Mouse (Mus musculus): Measurements from ENCODE around the gene Prap1.
"Not testable (repeated sequence)": the region's sequence is repeated elsewhere in the genome, so short reads cannot be mapped to it uniquely, and the experiment has no call there.

Gene Prap1

DNA sequence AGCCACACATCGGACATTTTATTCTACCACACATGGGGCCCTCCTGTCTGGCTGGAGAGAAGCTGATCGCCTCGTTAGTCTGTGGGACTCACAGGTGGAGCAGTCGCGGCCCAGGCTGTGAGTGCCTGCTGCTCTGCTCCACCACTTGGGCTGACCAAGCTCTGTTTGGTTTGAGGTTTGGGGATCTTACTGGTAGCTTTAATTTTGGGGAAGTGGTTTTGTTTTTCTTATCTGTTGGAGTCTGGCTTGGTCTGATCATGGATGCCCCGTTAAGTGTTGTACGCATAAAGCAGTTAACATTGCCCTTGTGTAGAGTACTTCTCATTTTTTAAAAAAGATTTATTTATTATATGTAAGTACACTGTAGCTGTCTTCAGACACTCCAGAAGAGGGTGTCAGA, 40.8 kb downstream of the Prap1 start:
- DNase-seq (ENCODE audit: low spot score in 2 of 2) = not testable (repeated sequence)

DNA sequence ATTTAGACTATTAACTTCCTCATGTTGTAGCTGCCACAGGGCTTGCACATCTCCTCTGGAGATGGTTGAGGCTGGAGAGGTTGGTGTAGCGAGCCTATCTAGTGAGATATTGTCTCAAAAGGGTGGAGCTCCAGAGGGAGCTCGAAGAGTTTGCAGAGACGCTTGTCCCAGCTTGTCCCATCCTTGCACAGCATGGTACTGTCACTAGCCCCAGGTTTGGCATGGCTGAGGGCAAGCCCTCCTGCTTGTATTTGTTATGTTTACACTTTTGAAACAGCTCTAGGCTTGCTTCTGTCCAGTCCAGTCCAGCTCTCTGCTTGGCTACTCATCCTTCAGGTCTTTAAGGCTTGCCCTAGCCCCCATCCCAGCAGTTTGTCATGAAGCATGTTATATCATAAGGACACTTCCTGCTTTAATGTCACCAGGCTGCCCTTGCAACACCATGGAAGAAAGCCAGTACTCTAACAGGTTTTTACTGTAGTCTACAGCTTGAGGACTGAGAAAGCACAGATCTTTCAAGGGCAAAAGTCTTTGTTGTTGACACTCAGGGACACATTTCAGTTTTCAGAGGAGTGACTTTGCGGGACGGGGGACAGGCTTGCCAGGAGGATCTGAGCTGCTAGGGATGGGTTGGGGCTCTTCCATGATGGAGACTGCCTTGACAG, 42.0 kb downstream of the Prap1 start:
- no peak for DNase-seq (ENCODE audit: low spot score in 2 of 2)

DNA sequence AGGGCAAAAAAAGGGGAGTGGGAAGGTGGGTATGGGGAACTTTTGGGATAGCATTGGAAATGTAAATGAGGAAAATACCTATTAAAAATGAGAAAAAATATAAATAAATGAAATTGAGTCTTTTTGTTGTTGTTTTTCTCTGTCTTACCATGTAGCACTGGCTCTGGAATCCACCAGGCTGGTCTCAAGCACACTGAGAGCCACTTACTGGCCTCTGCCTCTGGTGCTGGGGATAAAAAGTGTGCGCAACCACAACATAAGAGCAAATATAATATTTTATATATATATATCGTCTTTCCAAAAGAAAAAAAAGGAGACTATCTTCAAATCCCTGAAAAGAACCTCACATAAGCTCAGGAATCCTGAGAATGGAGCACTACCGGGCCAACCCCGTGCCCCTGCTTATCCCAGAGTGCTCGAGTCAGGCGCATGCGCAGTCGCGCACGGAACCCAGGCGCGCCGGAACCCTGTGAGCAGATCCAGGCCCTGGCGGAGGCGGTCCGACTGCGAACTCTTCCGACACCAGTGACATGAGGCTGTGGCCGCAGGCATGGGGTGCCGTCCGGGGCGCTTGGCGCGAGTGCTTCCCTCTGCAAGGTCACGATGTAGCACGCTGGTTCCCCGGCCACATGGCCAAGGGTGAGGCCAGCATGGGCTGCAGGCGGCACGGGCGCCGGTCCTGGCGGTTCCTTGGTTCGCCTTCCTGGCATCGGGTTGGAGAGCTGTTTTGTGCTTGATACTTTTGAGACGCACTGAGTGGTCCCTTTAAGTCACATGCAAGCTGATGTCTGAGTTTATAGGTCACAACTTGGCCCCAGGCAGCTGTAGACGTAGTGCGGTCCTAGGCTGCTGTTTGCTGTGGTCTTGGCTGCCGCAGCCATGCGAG, 44.2 kb downstream of the Prap1 start, which contains the start of gene Mtg1:
Gene Mtg1, plus strand, starts transcription at position 430 of the 886 bp plus-strand sequence.
- peak; percentile 95 to 96 for DNase-seq (ENCODE audit: low spot score in 2 of 2)

GRCm38 (mm10) chr7:140138021-140138310, 44.8 kb downstream of the Prap1 start:
- DNase-seq (ENCODE audit: low spot score in 2 of 2) = no peak

DNA sequence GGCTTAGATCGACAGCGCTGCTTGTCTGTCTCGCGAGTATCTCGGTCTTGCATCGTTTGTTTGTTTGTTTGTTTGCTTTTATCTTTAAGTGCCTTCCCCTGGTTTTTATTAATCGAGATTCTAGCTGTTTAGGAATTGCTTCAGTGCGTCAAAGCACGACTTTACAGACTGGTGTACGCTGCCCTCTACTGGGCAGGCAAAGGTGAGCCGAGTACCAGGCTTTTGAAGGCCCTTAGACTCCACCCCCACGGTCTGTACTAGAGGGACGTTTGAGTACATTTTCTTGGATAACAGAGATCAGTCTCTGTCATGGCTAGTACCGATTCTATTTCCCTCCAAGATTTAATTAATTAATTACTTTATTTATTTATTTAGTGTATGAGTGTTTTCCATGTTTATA, 48.2 kb downstream of the Prap1 start:
- DNase-seq (ENCODE audit: low spot score in 2 of 2) = peak; percentile 57 to 74

GRCm38 (mm10) chr7:140144550-140144949, 51.4 kb downstream of the Prap1 start:
- no peak for DNase-seq (ENCODE audit: low spot score in 2 of 2)

Data from natural killer cell, adult 2 months (primary cell).